Mouse (Mus musculus): ENCODE results near the gene Tinf2.

DNA sequence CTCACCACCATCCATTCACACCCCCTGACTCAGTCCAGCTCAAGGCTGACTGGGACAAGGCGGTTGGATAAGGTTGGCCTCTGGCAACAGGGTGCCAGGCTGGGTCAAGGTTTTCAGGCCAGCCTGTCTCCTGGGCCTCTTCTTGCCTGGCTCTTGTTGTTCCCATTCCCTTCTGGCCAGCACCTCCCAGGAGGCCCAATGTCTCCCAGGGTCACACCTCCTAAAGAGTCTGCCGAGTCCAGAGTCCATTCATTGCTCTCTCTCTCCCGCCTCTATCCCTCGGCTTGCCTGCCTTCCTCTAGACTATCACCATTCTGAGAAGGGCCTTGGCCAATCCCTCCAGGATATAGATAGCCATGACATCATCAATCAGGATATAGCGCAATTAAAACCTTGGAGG, 23.6 kb downstream of the Tinf2 start:
- TF ChIP-seq CTCF (IDR thresholded peaks at IDR 0.05; ENCODE audit: control insufficient read depth, insufficient read depth, low read length) (no peak), POLR2A (IDR thresholded peaks at IDR 0.05; ENCODE audit: borderline replicate concordance, control insufficient read depth, low read depth, low read length) (no peak)

Measured in bone marrow, adult 2 months (tissue).